Mouse (Mus musculus) hindbrain, embryonic 13.5 days (tissue): ENCODE measurements around the gene Dcx. TPM values are rescaled to one million over a fixed set of nuclear protein-coding genes. Genes with fewer than 3 reads are reported as not detected.

Source experiments
- ATAC-seq: fragments of 200-750 bp; cut with Nextera tagmentation; 2 replicates; pipeline ENCODE4 v1.8.0; 2017; ENCODE audit warnings: moderate TSS enrichment; ENCODE audit not compliant: low FRiP score
- H3K27ac ChIP-seq: fragments of 300-500 bp; sonication (generic); 2 replicates; pipeline ENCODE4 v1.5.1; 2015; ENCODE audit warnings: inconsistent platforms, mild to moderate bottlenecking, moderate library complexity
- H3K27me3 ChIP-seq: fragments of 300-500 bp; sonication (generic); 2 replicates; pipeline ENCODE4 v1.6.1; 2015; ENCODE audit warnings: mild to moderate bottlenecking, inconsistent platforms
- H3K36me3 ChIP-seq: fragments of 300-500 bp; sonication (generic); 2 replicates; pipeline ENCODE4 v1.6.1; 2015; ENCODE audit warnings: mild to moderate bottlenecking, inconsistent platforms
- H3K4me1 ChIP-seq: fragments of 300-500 bp; sonication (generic); replicated peaks from 2 replicates; pipeline ENCODE4 v1.6.1; 2015; ENCODE audit warnings: inconsistent platforms
- H3K4me2 ChIP-seq: fragments of 300-500 bp; sonication (generic); 2 replicates; pipeline ENCODE4 v1.6.1; 2015; ENCODE audit warnings: inconsistent platforms, mild to moderate bottlenecking, moderate library complexity
- H3K4me3 ChIP-seq: fragments of 300-500 bp; sonication (generic); 2 replicates; pipeline ENCODE4 v1.5.1; 2015; ENCODE audit warnings: mild to moderate bottlenecking, inconsistent platforms
- H3K9ac ChIP-seq: fragments of 300-500 bp; sonication (generic); 2 replicates; pipeline ENCODE4 v1.6.1; 2015; ENCODE audit warnings: mild to moderate bottlenecking, inconsistent platforms
- H3K9me3 ChIP-seq: fragments of 300-500 bp; sonication (generic); 2 replicates; pipeline ENCODE4 v1.6.1; 2016; ENCODE audit warnings: inconsistent platforms
- WGBS: fragments of 180-500 bp; shearing (Covaris S2); methylation state at CpG from one replicate; pipeline ENCODE4 v1.1.7; 2015; 5-methylcytosine and 5-hydroxymethylcytosine counted together
- polyA plus RNA-seq: library from polyadenylated mRNA; unstranded; fragments of >200 nt; fragmentation: Nextera tagmentation; extraction: Ambion mirVana; gene quantifications from 2 replicates; pipeline ENCODE4 v1.2.1, GENCODE M21; 2015

The Dcx gene
- polyA plus RNA-seq, 1 experiment from 2014 or later: 301 TPM

DNA sequence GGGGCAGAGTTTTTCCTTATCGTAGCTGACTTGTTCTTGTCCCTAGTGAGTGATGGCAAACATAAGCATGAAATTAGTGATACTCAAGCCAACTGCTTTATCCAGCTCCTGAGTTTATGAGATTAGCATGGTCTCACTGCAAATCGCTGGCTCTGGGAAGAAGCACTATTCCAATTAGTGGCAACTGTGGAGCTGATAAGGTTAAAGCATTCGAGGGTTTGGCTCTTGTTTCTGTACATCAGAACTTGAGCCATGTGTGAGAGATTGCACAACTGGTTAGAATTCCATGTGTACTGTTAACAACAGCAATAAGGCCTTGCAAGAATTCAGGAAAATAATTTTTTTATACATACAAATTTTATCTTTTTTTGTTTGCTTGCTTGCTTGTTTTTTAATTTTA lies 39.9 kb downstream of the Dcx start:
- H3K9ac ChIP-seq: no peak overlapping the region
- no peak overlapping the region for H3K4me3 ChIP-seq
- 57% methylated on average over 3 of the region's 3 CpGs for WGBS
- H3K27me3 ChIP-seq: peaks cover 8% of the 10 kb centered on the region
- no peaks in the 10 kb centered on the region for H3K9me3 ChIP-seq
- peaks cover 10% of the 10 kb centered on the region for H3K4me1 ChIP-seq
- no peaks in the 10 kb centered on the region for H3K36me3 ChIP-seq
- no peak overlapping the region for H3K27ac ChIP-seq
- no peak overlapping the region for H3K4me2 ChIP-seq
- ATAC-seq: no peak

GRCm38 (mm10) chrX:143885765-143886164 lies 47.3 kb downstream of the Dcx start:
- H3K4me3 ChIP-seq: no peak overlapping the region
- no peaks in the 10 kb centered on the region for H3K9me3 ChIP-seq
- H3K36me3 ChIP-seq: no peaks in the 10 kb centered on the region; the same call in 1 of the 2 replicates
- no peak overlapping the region for H3K9ac ChIP-seq
- no peak for ATAC-seq
- H3K4me2 ChIP-seq: no peak overlapping the region
- H3K4me1 ChIP-seq: peaks cover 22% of the 10 kb centered on the region
- no peak overlapping the region for H3K27ac ChIP-seq
- H3K27me3 ChIP-seq: peaks cover 5% of the 10 kb centered on the region; the same call in 1 of the 2 replicates
- WGBS: 41% methylated on average over 4 of the region's 4 CpGs

- Histone ChIP-seq H3K4me1 (peaks cover 22% of the 10 kb centered on the region), H3K4me3 (no peak overlapping the region), H3K27ac (0 out of 2 replicates have a peak overlapping the region, but pooled peaks have one; percentile 1), H3K9me3 (no peaks in the 10 kb centered on the region), H3K4me2 (no peak overlapping the region), H3K27me3 (peaks cover 5% of the 10 kb centered on the region; the same call in 1 of the 2 replicates), H3K9ac (no peak overlapping the region), H3K36me3 (no peaks in the 10 kb centered on the region; the same call in 1 of the 2 replicates)
- WGBS: 43% methylated on average over 3 of the region's 3 CpGs
- ATAC-seq: no peak
Measured at GRCm38 (mm10) chrX:143884953-143885352, 48.2 kb downstream of the Dcx start.

DNA sequence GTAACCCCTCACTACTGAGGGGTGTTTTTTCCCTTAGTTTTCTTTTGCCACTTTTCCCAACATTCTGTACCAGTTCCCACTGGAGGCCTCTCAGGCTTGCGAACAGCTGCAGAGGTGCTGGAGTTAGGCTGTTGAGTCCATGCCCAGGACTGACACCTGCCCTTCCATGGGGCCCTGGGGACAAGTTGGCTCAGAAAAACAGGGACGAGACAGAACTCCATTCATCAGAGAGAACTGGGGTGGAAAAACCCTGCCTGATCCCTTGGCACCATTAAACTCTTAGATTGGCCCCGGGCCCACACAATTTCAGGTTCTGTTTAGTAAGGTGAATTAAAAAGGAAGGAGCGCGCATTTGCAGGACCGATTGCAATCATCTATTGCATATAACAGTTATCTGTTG lies 48.8 kb downstream of the Dcx start:
- no peaks in the 10 kb centered on the region; the same call in 1 of the 2 replicates for H3K36me3 ChIP-seq
- H3K4me2 ChIP-seq: no peak overlapping the region
- H3K9ac ChIP-seq: no peak overlapping the region
- 71% methylated on average over 6 of the region's 6 CpGs for WGBS
- no peak overlapping the region for H3K4me3 ChIP-seq
- no peak for ATAC-seq
- peaks cover 22% of the 10 kb centered on the region for H3K4me1 ChIP-seq
- peaks cover 5% of the 10 kb centered on the region; the same call in 1 of the 2 replicates for H3K27me3 ChIP-seq
- no peak overlapping the region; the same call in 1 of the 2 replicates for H3K27ac ChIP-seq
- no peaks in the 10 kb centered on the region for H3K9me3 ChIP-seq

DNA sequence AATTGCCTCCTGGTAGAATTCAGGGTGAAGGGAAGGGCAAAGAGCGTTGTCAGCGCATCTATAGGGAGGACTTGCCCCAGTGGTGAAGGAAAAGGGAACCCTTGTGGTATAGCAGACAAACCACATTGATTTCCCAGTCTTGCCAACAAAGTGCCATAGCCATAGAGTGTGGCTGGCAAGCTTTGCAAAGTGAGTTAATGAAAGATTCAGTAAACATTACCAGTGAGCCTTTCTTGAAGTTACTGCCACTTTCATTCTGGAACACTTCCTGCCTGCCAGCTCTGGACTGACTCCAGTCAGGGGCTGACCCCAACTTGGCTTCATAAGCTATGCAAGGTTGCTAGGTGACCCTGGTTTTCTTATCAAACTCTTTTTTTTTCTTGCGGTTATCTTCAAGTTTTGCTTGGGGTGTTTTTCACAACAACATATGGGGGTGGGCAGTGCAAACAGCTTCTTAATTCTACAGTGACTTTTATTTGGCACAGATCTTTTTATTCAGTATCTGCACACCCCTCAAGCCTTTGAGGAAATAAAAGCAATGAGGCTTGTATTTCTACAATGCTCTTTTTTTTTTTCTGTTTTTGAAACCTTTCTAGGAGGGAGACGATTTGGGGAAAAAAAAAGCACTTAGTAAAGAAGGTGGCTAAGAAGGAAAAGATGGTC lies 51.2 kb downstream of the Dcx start:
- 62% methylated on average over 4 of the region's 4 CpGs for WGBS
- ATAC-seq: no peak

DNA sequence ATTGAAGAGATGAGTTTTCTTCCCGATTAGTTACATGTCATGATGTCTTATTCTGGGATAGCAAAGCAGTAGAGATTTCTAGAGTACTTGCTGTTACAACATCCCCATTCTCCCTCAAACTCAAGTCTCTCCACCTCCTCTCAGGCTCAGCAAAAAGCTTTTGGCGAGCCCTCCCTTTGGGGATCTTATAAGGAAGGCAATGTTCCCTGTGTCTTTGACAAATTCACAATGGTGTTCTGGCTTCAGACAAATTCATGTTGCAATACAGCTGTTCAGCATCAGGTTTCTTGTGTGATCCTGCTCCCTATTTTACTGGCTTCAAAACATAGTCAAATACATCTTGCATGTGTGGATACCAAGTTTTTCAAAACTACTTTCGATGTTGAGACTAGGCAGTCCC lies 53.5 kb downstream of the Dcx start:
- no peak overlapping the region for H3K9ac ChIP-seq
- 85% methylated on average over 3 of the region's 3 CpGs for WGBS
- peaks cover 11% of the 10 kb centered on the region for H3K4me1 ChIP-seq
- no peak for ATAC-seq
- no peaks in the 10 kb centered on the region for H3K9me3 ChIP-seq
- no peaks in the 10 kb centered on the region for H3K27me3 ChIP-seq
- H3K27ac ChIP-seq: no peak overlapping the region
- peaks cover 16% of the 10 kb centered on the region for H3K36me3 ChIP-seq
- H3K4me2 ChIP-seq: no peak overlapping the region
- no peak overlapping the region for H3K4me3 ChIP-seq

More for the DNA sequence above, 51.2 kb downstream of the Dcx start:
- Histone ChIP-seq H3K4me1 (peaks cover 22% of the 10 kb centered on the region), H3K4me2 (no peak overlapping the region), H3K27ac (no peak overlapping the region), H3K27me3 (no peaks in the 10 kb centered on the region), H3K36me3 (peaks cover 2% of the 10 kb centered on the region; the same call in 1 of the 2 replicates), H3K9ac (no peak overlapping the region), H3K9me3 (no peaks in the 10 kb centered on the region), H3K4me3 (no peak overlapping the region)

DNA sequence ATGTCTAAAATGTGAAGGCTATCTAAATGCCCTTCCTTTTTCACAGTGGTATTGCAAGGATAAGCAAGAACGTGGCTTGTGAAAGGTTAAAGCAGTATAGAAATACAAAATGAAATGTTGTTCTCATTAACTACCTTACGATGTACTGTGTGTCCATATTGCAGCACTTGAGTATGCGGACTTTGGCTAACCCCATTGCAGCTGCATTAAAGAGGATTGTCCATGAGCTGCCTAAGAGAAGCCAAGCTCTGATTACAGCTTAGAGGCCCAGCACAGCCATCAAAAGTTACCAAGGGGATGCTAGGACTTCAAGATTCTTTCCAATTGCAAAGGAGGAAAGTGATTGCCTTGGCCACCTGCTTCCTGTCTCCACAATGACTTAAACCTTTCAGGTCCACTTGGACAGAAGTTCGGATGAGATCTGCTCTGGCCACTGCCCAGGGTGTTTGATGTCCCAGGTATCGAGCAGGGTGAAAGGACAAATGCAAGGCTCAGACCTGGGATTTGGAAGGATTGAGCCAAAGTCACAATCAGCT lies 65.9 kb downstream of the Dcx start:
- H3K4me1 ChIP-seq: no peaks in the 10 kb centered on the region
- peaks cover 11% of the 10 kb centered on the region; the same call in 1 of the 2 replicates for H3K36me3 ChIP-seq
- H3K9me3 ChIP-seq: no peaks in the 10 kb centered on the region
- 91% methylated on average over 5 of the region's 5 CpGs for WGBS
- no peak overlapping the region for H3K4me3 ChIP-seq
- no peak for ATAC-seq
- H3K27me3 ChIP-seq: no peaks in the 10 kb centered on the region
- H3K9ac ChIP-seq: no peak overlapping the region
- no peak overlapping the region for H3K27ac ChIP-seq
- no peak overlapping the region for H3K4me2 ChIP-seq

GRCm38 (mm10) chrX:143851351-143851750 lies 81.8 kb downstream of the Dcx start:
- H3K27ac ChIP-seq: no peak overlapping the region
- no peak overlapping the region for H3K4me2 ChIP-seq
- WGBS: 80% methylated on average over 3 of the region's 3 CpGs
- H3K9me3 ChIP-seq: no peaks in the 10 kb centered on the region
- H3K27me3 ChIP-seq: 0 out of 2 replicates have a peak, but pooled peaks cover 5% of the 10 kb centered on the region
- no peaks in the 10 kb centered on the region for H3K36me3 ChIP-seq
- no peak overlapping the region for H3K9ac ChIP-seq
- no peak overlapping the region for H3K4me3 ChIP-seq
- ATAC-seq: no peak
- no peaks in the 10 kb centered on the region for H3K4me1 ChIP-seq

GRCm38 (mm10) chrX:143849969-143850368 lies 83.1 kb downstream of the Dcx start:
- Histone ChIP-seq H3K4me1 (no peaks in the 10 kb centered on the region), H3K4me2 (no peak overlapping the region), H3K27me3 (0 out of 2 replicates have a peak, but pooled peaks cover 5% of the 10 kb centered on the region), H3K27ac (no peak overlapping the region), H3K9ac (no peak overlapping the region), H3K9me3 (no peaks in the 10 kb centered on the region), H3K36me3 (no peaks in the 10 kb centered on the region), H3K4me3 (no peak overlapping the region)
- no peak for ATAC-seq
- WGBS: 79% methylated on average over 3 of the region's 3 CpGs

DNA sequence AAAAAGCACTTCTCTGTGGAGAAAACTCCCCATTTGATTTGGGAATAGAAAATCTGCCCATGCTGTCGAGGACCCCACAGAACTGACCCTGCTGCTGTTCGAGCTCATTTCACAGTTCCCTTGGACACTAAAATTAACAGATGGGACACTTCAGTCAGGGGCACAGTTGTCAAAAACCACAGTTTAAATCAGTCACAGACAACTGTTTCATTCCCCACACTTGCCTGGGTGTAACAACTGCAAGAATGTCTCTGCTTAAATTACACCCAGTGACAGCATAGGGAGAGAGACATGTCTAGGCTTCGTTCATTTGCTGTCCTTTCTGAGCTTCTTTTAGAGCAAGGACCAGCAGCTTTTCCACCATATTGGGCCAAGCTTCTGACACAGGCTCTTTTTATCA lies 86.5 kb downstream of the Dcx start:
- H3K4me1 ChIP-seq: no peaks in the 10 kb centered on the region
- 0 out of 2 replicates have a peak, but pooled peaks cover 3% of the 10 kb centered on the region for H3K27me3 ChIP-seq
- H3K4me3 ChIP-seq: no peak overlapping the region
- H3K4me2 ChIP-seq: no peak overlapping the region
- no peak overlapping the region for H3K9ac ChIP-seq
- 76% methylated on average over 3 of the region's 3 CpGs for WGBS
- H3K27ac ChIP-seq: no peak overlapping the region
- no peaks in the 10 kb centered on the region for H3K9me3 ChIP-seq
- ATAC-seq: no peak
- H3K36me3 ChIP-seq: no peaks in the 10 kb centered on the region

DNA sequence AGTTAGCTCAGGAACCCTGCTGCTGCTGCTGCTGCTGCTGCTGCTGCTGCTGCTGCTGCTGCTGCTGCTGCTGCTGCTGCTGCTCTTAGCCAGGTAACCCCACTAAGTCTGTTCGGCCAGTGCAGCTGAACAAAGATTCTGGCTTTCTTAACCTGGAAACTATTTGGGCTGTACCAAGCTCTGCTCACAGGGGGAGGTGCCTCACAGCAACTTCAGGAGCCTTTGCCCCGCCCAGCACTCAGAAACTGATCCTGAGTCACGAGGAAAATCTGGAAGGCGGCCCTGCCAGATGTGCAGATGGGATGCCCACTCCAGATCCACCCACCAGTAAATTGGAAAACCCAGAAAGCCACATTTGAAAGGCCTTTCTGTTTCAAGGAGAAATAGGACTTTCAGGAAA lies 105.9 kb downstream of the Dcx start, which contains the start of gene Capn6:
Capn6 (minus strand) TSS at position 203 of the 400 bp plus-strand sequence.
- H3K4me1 ChIP-seq: no peaks in the 10 kb centered on the region
- H3K27me3 ChIP-seq: peaks cover 2% of the 10 kb centered on the region; the same call in 1 of the 2 replicates
- WGBS: 54% methylated on average over 4 of the region's 4 CpGs
- no peaks in the 10 kb centered on the region for H3K36me3 ChIP-seq
- H3K4me2 ChIP-seq: no peak within 1 kb of the TSS
- no peak within 1 kb of the TSS for H3K27ac ChIP-seq
- H3K9me3 ChIP-seq: no peaks in the 10 kb centered on the region
- H3K4me3 ChIP-seq: no peak within 1 kb of the TSS
- no peak for ATAC-seq
- H3K9ac ChIP-seq: no peak within 1 kb of the TSS

- Histone ChIP-seq H3K9ac (no peak overlapping the region), H3K4me2 (no peak overlapping the region), H3K9me3 (no peaks in the 10 kb centered on the region), H3K4me3 (no peak overlapping the region), H3K27ac (no peak overlapping the region), H3K27me3 (peaks cover 2% of the 10 kb centered on the region; the same call in 1 of the 2 replicates), H3K36me3 (no peaks in the 10 kb centered on the region), H3K4me1 (no peaks in the 10 kb centered on the region)
- 81% methylated on average over 4 of the region's 4 CpGs for WGBS
- ATAC-seq: no peak
Measured at GRCm38 (mm10) chrX:143826521-143826920, 106.6 kb downstream of the Dcx start.

DNA sequence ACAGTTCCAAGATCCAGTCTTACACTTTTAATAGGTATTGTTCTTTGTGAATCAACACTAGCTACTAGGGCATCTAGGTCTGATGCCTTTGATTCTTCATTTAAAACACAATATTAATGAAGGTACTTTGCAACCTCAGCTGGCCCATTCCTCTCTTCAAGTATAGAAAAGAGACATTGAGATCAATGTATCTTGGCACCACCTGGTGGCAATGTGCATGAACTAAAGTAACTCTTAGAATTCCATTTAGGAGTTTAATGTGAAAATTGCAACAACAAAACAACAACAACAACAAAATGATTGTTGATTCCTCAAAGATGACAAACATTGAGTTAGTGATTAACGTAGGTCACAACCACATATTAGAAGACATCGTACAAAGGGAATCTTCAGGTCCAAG lies 114.2 kb downstream of the Dcx start:
- H3K9ac ChIP-seq: no peak overlapping the region
- H3K27ac ChIP-seq: no peak overlapping the region
- H3K27me3 ChIP-seq: no peaks in the 10 kb centered on the region
- no peaks in the 10 kb centered on the region for H3K4me1 ChIP-seq
- no peaks in the 10 kb centered on the region for H3K9me3 ChIP-seq
- H3K36me3 ChIP-seq: no peaks in the 10 kb centered on the region
- no peak for ATAC-seq
- no peak overlapping the region for H3K4me2 ChIP-seq
- no peak overlapping the region for H3K4me3 ChIP-seq
- WGBS: 95% methylated on average over 2 of the region's 2 CpGs
